In genomic region chr13:48763701-48764245, GRCm38 (mm10) we compare ENCODE assay signal across 24 mouse cellular contexts.
DNase-seq lines count a peak whose midpoint lies in the region; ATAC-seq and TF ChIP-seq lines count a peak whose summit lies in the region.
"Had no signal": no experiment of that assay in that cellular context is flagged by ENCODE, and none has a peak within 500 bp of the region (broad histone marks: within the 10 kb centered on the region; RNA-seq: fewer than 3 reads in every experiment).

No protein-coding gene starts in this region.

- peak overlapping the region; percentile 74 for H3K27ac ChIP-seq in midbrain, embryonic 10.5 days (replicated peaks)
- no peak overlapping the region for H3K27ac ChIP-seq in midbrain, postnatal 0 days (ENCODE audit: low read depth, low read length)
- no peak overlapping the region for H3K27ac ChIP-seq in ES-Bruce4 (ENCODE audit: insufficient read depth, low read length)
- H3K27ac ChIP-seq: embryonic facial prominence, embryonic 15.5 days; gastrocnemius, adult 2 months; hindbrain, embryonic 14.5 days; intestine, embryonic 15.5 days had no signal

- H3K36me3 ChIP-seq in midbrain, embryonic 10.5 days, result no peaks in the 10 kb centered on the region
- no peaks in the 10 kb centered on the region for H3K36me3 ChIP-seq in midbrain, postnatal 0 days (ENCODE audit: insufficient read depth, low read length)
- H3K36me3 ChIP-seq in ES-Bruce4 (ENCODE audit: control insufficient read depth, insufficient read depth, low read length, poor library complexity, severe bottlenecking), result no peaks in the 10 kb centered on the region
- H3K36me3 ChIP-seq: embryonic facial prominence, embryonic 15.5 days; intestine, embryonic 15.5 days had no signal

- WGBS in midbrain, embryonic 10.5 days, result 28% methylated on average over 11 of the region's 11 CpGs
- 32% methylated on average over 11 of the region's 11 CpGs for WGBS in midbrain, postnatal 0 days

- no peak for TF ChIP-seq POLR2A in ES-Bruce4 (IDR thresholded peaks at IDR 0.05; ENCODE audit: insufficient read depth, low read length)

- DNase-seq in midbrain, embryonic 10.5 days (ENCODE audit: low spot score), result peak; percentile 57
- no peak for DNase-seq in midbrain, postnatal 0 days (ENCODE audit: low spot score)
- DNase-seq in ZHBTc4 (ENCODE audit: low read depth, low spot score), result peak; percentile 58
- no peak for DNase-seq in frontal cortex, postnatal 14 days (ENCODE audit: low spot score in 2 of 2)
- DNase-seq in layer of hippocampus, adult 11-12 months (ENCODE audit: low spot score), result no peak
- DNase-seq in right cerebral cortex, postnatal 14 days, result no peak
- DNase-seq: adrenal gland, adult 8-10 months; adrenal gland, postnatal 36 days; cerebellum, adult 11 months; cerebellum, adult 8-10 months; cerebellum, postnatal 14 days; forebrain, postnatal 0 days; gastrocnemius, adult 2 months; gastrocnemius, postnatal 25 days; heart, adult 11 months; heart, postnatal 10 days; heart, postnatal 4 days; kidney, adult 18-20 months had no signal

- peak; percentile 62; the same call in 1 of the 2 replicates for TF ChIP-seq EP300 in ES-Bruce4 (IDR thresholded peaks at IDR 0.05; ENCODE audit: insufficient read depth, low read depth, low read length)

- ATAC-seq in midbrain, postnatal 0 days (ENCODE audit: low FRiP score), result no peak
- peak; percentile 66 for ATAC-seq in megakaryocyte progenitor cell, adult 5-6 weeks (replicated peaks; ENCODE audit: poor library complexity)
- ATAC-seq: forebrain, postnatal 0 days; intestine, embryonic 15.5 days had no signal

- H3K4me2 ChIP-seq in midbrain, postnatal 0 days (ENCODE audit: low read depth, low read length, poor library complexity, severe bottlenecking), result no peak overlapping the region
- H3K4me2 ChIP-seq: embryonic facial prominence, embryonic 15.5 days; hindbrain, embryonic 14.5 days; intestine, embryonic 15.5 days had no signal

- H3K4me3 ChIP-seq in midbrain, embryonic 10.5 days, result no peak overlapping the region
- no peak overlapping the region for H3K4me3 ChIP-seq in midbrain, postnatal 0 days (ENCODE audit: low read depth, low read length)
- no peak overlapping the region for H3K4me3 ChIP-seq in ES-Bruce4 (ENCODE audit: low read depth, low read length)
- H3K4me3 ChIP-seq: embryonic facial prominence, embryonic 15.5 days; erythroblast, embryonic 14.5 days; gastrocnemius, adult 2 months; intestine, embryonic 15.5 days had no signal

- no peak for TF ChIP-seq CTCF in midbrain, postnatal 0 days (IDR thresholded peaks at IDR 0.05)
- no peak for TF ChIP-seq CTCF in ES-Bruce4 (IDR thresholded peaks at IDR 0.05; ENCODE audit: low read depth, low read length)

- peaks cover 34% of the 10 kb centered on the region for H3K4me1 ChIP-seq in midbrain, embryonic 10.5 days
- 0 out of 2 replicates have a peak, but pooled peaks cover 2% of the 10 kb centered on the region for H3K4me1 ChIP-seq in midbrain, postnatal 0 days (ENCODE audit: insufficient read depth, low read length)
- no peaks in the 10 kb centered on the region for H3K4me1 ChIP-seq in ES-Bruce4 (ENCODE audit: control insufficient read depth, insufficient read depth, low read length)
- H3K4me1 ChIP-seq: embryonic facial prominence, embryonic 15.5 days; intestine, embryonic 15.5 days had no signal

- H3K9me3 ChIP-seq in midbrain, embryonic 10.5 days (replicated peaks), result no peaks in the 10 kb centered on the region
- no peaks in the 10 kb centered on the region for H3K9me3 ChIP-seq in midbrain, postnatal 0 days (ENCODE audit: low read length)
- no peaks in the 10 kb centered on the region for H3K9me3 ChIP-seq in ES-Bruce4 (replicated peaks; ENCODE audit: control insufficient read depth, insufficient read depth, low read length, poor library complexity, severe bottlenecking)
- H3K9me3 ChIP-seq: embryonic facial prominence, embryonic 15.5 days; intestine, embryonic 15.5 days had no signal

- peaks cover 15% of the 10 kb centered on the region for H3K27me3 ChIP-seq in midbrain, embryonic 10.5 days (ENCODE audit: low read depth, poor library complexity, severe bottlenecking)
- H3K27me3 ChIP-seq in midbrain, postnatal 0 days (ENCODE audit: insufficient read depth, low read length), result no peaks in the 10 kb centered on the region
- no peaks in the 10 kb centered on the region for H3K27me3 ChIP-seq in ES-Bruce4 (ENCODE audit: control insufficient read depth, insufficient read depth, low read length, poor library complexity, severe bottlenecking)

- no peak overlapping the region for H3K9ac ChIP-seq in midbrain, postnatal 0 days (replicated peaks; ENCODE audit: low read length, poor library complexity, severe bottlenecking)
- H3K9ac ChIP-seq in ES-Bruce4 (ENCODE audit: low read depth, poor library complexity, severe bottlenecking), result no peak overlapping the region
- H3K9ac ChIP-seq: embryonic facial prominence, embryonic 15.5 days; forebrain, postnatal 0 days; hindbrain, embryonic 14.5 days; intestine, embryonic 15.5 days had no signal

Comparison
In these comparisons a context has a peak if more than half of its experiments do, and no peak if none do; other contexts are left out.
1. DNase-seq: peak in midbrain, embryonic 10.5 days (single experiment) and ZHBTc4 (single experiment); none in midbrain, postnatal 0 days (single experiment), frontal cortex, postnatal 14 days (0 of 2), layer of hippocampus, adult 11-12 months (single experiment) and right cerebral cortex, postnatal 14 days (single experiment).